Mouse (Mus musculus) G1E (cell line): Measurements from ENCODE around the gene Ldlr.

Experiments used
- CTCF ChIP-seq: IDR thresholded peaks from 2 replicates; pipeline ENCODE4 v1.5.1; 2012; ENCODE audit warnings: low read depth, low read length, inconsistent platforms, mixed read lengths
- POLR2AphosphoS5 ChIP-seq: IDR thresholded peaks from 2 replicates; pipeline ENCODE4 v1.6.1; 2012; ENCODE audit warnings: low read depth, low read length, inconsistent platforms; ENCODE audit not compliant: insufficient replicate concordance
- TAL1 ChIP-seq: conservative IDR thresholded peaks from 2 replicates; pipeline ENCODE4 v1.6.1; 2012; ENCODE audit warnings: low read depth, low read length, inconsistent platforms, mixed read lengths

DNA sequence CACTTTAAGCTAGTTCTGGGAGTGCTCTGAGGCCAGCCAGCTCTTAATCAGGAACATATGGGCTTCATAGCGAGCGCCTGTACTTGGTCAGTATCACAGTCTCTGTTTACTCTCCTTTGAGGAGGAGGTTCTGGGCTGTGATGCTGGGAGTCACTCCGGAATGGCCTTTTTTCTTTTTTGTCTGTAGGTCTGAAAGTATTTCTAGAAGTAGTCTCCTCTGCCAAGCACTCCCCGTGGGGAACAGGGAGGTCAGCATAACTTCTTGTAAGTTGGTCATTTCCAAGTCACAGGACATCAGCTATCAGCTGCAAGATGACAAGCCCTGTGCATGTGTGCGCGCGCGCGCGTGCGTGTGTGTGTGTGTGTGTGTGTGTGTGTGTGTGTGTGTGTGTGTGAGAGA is 44.6 kb downstream of the Ldlr start:
- TF ChIP-seq CTCF (no peak), POLR2AphosphoS5 (no peak), TAL1 (no peak)
